Mouse (Mus musculus): ENCODE measurements around the gene Hist1h2bc. TPM values are rescaled to one million over a fixed set of nuclear protein-coding genes. Genes with fewer than 3 reads are reported as not detected.
A peak's percentile ranks its signal among the peaks of the same experiment; 100 is the strongest.
"Not testable (repeated sequence)": the region's sequence is repeated elsewhere in the genome, so short reads cannot be mapped to it uniquely, and the experiment has no call there.

Gene Hist1h2bc
- polyA plus RNA-seq (2012), result 17.5 and 20.6 TPM in 2 replicates

DNA sequence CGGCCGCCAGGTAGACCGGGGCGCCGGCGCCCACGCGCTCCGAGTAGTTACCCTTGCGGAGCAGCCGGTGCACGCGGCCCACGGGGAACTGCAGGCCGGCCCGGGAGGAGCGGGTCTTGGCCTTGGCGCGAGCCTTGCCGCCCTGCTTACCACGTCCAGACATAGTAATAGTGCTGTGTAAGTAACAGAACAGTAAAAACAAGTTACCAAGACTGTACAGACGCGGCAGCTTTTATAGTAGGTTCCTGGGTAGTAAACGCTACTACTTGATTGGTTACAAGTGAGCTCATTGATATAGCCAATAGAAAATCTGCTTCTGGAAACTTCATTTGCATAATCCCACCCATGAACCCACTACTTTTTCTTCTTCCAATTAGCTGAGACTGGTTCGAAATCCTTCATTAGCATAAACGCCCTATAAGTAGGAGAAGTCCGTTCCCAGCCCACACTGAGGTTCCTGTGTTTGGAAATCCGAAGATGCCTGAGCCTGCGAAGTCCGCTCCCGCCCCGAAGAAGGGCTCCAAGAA is at the start of gene Hist1h2bc, which contains the start of gene Hist1h2ac:
Hist1h2bc (plus strand) TSS at position 445 of the 527 bp plus-strand sequence.
Hist1h2ac (minus strand) TSS at position 194 of the 527 bp plus-strand sequence.
- Histone ChIP-seq H3K9me3 (ENCODE audit: control insufficient read depth, low read length) (no peaks in the 10 kb centered on the region), H3K4me3 (replicated peaks) (peak within 1 kb of the TSS; percentile 79), H3K36me3 (ENCODE audit: control insufficient read depth) (peaks cover 7% of the 10 kb centered on the region), H3K4me1 (ENCODE audit: control insufficient read depth) (peaks cover 67% of the 10 kb centered on the region), H3K27me3 (ENCODE audit: control insufficient read depth) (no peaks in the 10 kb centered on the region)
- no peak for TF ChIP-seq GATA1 (IDR thresholded peaks at IDR 0.05; ENCODE audit: low read length)
- TF ChIP-seq TAL1 (IDR thresholded peaks at IDR 0.05; ENCODE audit: low read length), result no peak

DNA sequence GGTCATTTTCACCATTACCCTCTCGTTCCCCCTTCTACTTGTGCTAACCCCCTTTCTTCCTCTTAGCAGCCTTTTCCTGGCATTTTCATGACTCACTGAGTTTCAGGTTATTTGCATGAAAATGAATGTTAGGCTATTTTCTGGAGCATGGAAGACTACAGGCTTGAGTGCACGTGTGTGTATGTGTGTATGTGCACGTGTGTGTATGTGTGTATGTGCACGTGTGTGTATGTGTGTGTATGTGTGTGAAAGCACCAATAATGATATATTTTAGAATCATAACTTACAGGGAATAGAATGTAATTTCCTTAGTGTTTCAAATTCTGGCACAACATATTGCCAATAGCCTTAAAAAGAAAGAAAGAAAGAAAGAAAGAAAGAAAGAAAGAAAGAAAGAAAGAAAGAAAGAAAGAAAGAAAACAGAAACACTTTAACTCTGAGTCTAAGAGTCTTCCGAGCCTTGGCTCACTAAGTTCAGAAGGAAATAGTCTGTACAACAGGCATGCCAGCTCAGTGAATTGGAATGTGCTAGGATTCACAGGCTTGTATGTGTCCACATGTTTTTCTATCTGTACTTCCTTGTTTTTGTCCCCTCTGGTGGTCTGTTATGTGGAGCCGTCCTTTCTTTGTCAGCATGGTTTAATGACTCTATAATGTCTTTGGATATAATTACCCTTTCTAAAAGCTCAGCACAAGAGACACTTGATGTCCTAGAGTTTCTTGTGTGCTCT is 24.2 kb upstream of the Hist1h2bc start:
- H3K9me3 ChIP-seq (ENCODE audit: control insufficient read depth, low read length), result no peaks in the 10 kb centered on the region
- H3K36me3 ChIP-seq (ENCODE audit: control insufficient read depth), result no peaks in the 10 kb centered on the region
- H3K4me3 ChIP-seq (replicated peaks), result no peak overlapping the region
- H3K27me3 ChIP-seq (ENCODE audit: control insufficient read depth), result peaks cover 18% of the 10 kb centered on the region
- TF ChIP-seq TAL1 (IDR thresholded peaks at IDR 0.05; ENCODE audit: low read length), result no peak
- H3K4me1 ChIP-seq (ENCODE audit: control insufficient read depth), result no peaks in the 10 kb centered on the region

DNA sequence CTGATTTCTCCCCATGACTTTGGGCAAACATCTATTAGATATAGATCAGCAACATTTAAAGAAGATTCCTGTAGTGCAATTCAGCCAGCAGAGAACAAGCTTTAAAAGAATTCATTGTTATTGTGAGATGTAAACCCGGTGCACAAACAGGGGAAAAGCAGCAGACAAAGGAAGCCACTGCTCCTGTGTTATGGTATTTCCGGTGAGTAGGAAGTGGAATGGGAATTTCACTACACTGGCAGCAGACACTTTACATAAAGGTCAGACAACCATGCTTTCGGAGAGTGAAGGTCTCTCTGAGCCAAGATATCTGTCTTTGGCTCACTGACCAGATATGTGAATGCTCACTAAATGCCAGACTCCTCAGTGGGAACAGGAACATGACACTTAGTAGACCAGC is 21.5 kb upstream of the Hist1h2bc start:
- H3K4me1 ChIP-seq (ENCODE audit: control insufficient read depth), result no peaks in the 10 kb centered on the region
- no peaks in the 10 kb centered on the region for H3K9me3 ChIP-seq (ENCODE audit: control insufficient read depth, low read length)
- no peaks in the 10 kb centered on the region for H3K36me3 ChIP-seq (ENCODE audit: control insufficient read depth)
- no peak for TF ChIP-seq GATA1 (IDR thresholded peaks at IDR 0.05; ENCODE audit: low read length)
- TF ChIP-seq TAL1 (IDR thresholded peaks at IDR 0.05; ENCODE audit: low read length), result no peak
- H3K4me3 ChIP-seq (replicated peaks), result no peak overlapping the region
- H3K27me3 ChIP-seq (ENCODE audit: control insufficient read depth), result peaks cover 18% of the 10 kb centered on the region

DNA sequence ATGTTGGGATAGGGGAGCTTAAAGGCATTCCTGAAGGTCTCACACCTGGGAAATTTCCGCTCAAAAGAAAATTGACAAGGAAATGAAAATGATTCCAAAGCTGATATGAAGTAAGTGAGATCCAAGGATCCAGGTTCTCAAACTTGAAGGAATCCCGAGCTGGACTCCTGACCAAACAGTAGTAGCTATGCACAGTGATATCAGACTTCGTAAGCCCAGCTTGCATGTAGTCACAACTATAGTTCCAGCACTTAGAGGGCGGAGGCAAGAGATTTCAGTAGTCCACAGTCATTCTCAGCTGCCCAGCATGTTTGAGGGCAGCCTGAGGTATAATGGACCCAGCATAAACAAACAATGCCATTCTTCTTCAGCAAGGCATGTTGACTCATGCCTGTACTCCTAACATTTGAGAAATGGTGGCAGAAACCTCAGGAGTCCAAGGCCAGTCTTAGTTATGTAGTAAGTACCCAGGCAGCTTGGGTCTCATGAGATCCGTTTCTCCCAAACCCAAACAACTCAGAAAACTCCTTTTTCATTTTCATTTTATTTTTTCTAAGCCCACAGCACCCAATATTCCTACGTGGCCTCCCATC is 1.9 kb upstream of the Hist1h2bc start:
- H3K4me3 ChIP-seq (replicated peaks), result peak overlapping the region; percentile 69
- 0 out of 2 replicates have a peak, but pooled peaks cover under 1% of the 10 kb centered on the region for H3K36me3 ChIP-seq (ENCODE audit: control insufficient read depth)
- H3K4me1 ChIP-seq (ENCODE audit: control insufficient read depth), result peaks cover 56% of the 10 kb centered on the region
- H3K9me3 ChIP-seq (ENCODE audit: control insufficient read depth, low read length), result no peaks in the 10 kb centered on the region
- H3K27me3 ChIP-seq (ENCODE audit: control insufficient read depth), result no peaks in the 10 kb centered on the region
- TF ChIP-seq TAL1 (IDR thresholded peaks at IDR 0.05; ENCODE audit: low read length) (no peak), GATA1 (IDR thresholded peaks at IDR 0.05; ENCODE audit: low read length) (no peak)

DNA sequence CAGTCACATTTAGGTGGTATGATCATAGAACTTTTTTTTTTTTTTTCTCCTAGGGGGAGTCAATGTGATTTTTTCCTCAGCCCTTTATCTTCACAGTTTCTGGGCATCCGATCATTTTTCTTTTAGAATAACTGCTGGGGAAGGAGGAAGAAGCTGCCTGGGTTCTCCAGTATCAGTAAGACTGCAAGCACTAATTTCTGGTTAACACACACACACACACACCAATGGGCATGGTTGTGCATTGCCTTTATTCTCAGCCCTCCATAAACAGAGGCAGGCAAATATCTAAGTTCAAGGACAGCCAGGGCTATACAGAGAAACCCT is 1.4 kb upstream of the Hist1h2bc start:
- no peak for TF ChIP-seq GATA1 (IDR thresholded peaks at IDR 0.05; ENCODE audit: low read length)
- TF ChIP-seq TAL1 (IDR thresholded peaks at IDR 0.05; ENCODE audit: low read length), result no peak
- Histone ChIP-seq H3K36me3 (ENCODE audit: control insufficient read depth) (0 out of 2 replicates have a peak, but pooled peaks cover 3% of the 10 kb centered on the region), H3K4me1 (ENCODE audit: control insufficient read depth) (peaks cover 59% of the 10 kb centered on the region), H3K9me3 (ENCODE audit: control insufficient read depth, low read length) (no peaks in the 10 kb centered on the region), H3K27me3 (ENCODE audit: control insufficient read depth) (no peaks in the 10 kb centered on the region), H3K4me3 (replicated peaks) (peak overlapping the region; percentile 69)

DNA sequence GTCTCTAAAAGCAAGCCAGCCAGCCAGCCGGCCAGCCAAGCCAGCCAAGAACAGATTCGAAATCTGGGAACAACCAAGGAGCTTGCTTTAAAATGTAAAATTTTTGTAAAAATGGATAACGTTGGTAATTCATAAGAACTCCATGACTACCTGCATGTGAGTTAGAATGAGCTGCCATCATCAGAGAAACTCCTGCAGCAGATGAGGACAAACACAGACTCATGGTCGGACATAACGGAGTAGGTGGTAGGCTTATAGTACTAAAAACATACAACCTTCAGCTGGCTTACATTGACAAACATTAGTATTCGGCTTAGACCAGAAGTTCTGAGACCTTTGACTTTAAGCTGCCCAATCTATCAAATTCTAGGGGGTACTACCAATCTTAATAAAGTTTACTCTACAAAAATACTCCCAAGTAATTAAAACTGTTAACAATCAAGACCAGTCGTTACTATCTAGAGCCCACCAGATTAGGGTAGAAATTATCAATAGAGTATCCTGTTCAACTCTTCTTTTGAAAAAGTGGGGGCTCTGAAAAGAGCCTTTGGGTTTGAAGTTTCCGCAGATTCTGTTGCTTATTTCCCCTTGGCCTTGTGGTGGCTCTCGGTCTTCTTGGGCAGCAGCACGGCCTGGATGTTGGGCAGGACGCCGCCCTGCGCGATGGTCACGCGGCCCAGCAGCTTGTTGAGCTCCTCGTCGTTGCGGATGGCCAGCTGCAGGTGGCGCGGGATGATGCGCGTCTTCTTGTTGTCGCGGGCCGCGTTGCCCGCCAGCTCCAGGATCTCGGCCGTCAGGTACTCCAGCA is 848 bp upstream of the Hist1h2bc start:
- peaks cover 62% of the 10 kb centered on the region for H3K4me1 ChIP-seq (ENCODE audit: control insufficient read depth)
- peak overlapping the region; percentile 69 for H3K4me3 ChIP-seq (replicated peaks)
- not testable (repeated sequence) for H3K36me3 ChIP-seq (ENCODE audit: control insufficient read depth); H3K27me3 ChIP-seq (ENCODE audit: control insufficient read depth); H3K9me3 ChIP-seq (ENCODE audit: control insufficient read depth, low read length)

DNA sequence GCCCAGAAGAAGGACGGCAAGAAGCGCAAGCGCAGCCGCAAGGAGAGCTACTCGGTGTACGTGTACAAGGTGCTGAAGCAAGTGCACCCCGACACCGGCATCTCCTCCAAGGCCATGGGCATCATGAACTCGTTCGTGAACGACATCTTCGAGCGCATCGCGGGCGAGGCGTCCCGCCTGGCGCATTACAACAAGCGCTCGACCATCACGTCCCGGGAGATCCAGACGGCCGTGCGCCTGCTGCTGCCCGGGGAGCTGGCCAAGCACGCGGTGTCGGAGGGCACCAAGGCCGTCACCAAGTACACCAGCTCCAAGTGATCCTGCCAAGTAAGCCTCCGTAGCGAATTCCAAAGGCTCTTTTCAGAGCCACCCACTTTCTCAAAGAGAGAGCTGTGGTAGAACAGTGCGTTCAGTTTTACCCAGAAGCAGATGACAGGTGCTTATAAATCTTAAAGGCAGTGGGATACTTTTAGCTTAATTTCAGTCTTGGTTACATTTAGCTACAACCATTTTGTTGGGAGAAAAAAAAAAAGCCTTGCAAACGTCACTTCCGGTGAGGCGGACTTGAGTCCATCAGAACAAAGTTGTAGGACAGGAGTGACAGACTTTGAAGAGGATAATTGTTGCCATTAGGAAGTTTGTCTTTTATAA is 421 bp downstream of the Hist1h2bc start:
- H3K4me1 ChIP-seq (ENCODE audit: control insufficient read depth), result peaks cover 71% of the 10 kb centered on the region

DNA sequence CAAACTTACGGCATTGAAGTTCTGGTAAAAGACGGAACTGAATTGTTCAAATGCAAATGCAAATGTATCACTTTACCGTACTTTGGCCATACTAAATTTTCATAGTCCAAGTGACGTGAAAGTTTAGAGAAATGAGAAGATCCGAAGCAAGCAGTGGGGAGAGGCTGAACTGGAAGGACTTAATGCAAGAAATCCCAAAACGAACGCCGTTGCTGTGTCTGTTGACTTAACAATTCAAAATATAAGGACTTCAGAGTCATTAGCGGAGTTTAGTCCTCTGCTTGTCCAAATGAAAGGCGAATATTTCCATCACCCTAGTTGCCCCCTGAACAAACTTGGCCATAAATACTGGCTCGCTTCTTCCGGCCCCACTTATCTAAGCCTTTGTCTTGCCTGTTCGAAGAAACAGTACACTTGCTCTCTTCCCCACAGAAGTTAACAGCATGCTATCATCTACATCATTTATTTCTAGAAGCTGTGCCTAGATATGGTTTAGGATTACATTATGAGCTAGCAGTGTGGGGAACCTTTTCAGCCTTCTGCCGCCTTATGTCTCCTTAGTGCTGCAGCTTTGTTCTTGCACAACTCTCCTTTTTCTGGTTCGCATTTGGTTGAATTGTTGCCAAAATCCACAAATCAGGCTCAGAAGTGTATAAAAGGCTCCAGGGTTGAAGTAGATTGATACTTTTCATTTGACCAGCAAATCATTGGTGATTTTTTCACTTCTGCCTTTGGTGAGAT is 1.3 kb downstream of the Hist1h2bc start:
- H3K4me3 ChIP-seq (replicated peaks), result peak overlapping the region; percentile 79
- H3K4me1 ChIP-seq (ENCODE audit: control insufficient read depth), result peaks cover 68% of the 10 kb centered on the region
- H3K36me3 ChIP-seq (ENCODE audit: control insufficient read depth), result peaks cover 10% of the 10 kb centered on the region
- TF ChIP-seq GATA1 (IDR thresholded peaks at IDR 0.05; ENCODE audit: low read length) (no peak), TAL1 (IDR thresholded peaks at IDR 0.05; ENCODE audit: low read length) (no peak)
- H3K9me3 ChIP-seq (ENCODE audit: control insufficient read depth, low read length), result no peaks in the 10 kb centered on the region
- H3K27me3 ChIP-seq (ENCODE audit: control insufficient read depth), result no peaks in the 10 kb centered on the region

More for the DNA sequence above, 421 bp downstream of the Hist1h2bc start:
- H3K9me3 ChIP-seq (ENCODE audit: control insufficient read depth, low read length); H3K36me3 ChIP-seq (ENCODE audit: control insufficient read depth); H3K27me3 ChIP-seq (ENCODE audit: control insufficient read depth): not testable (repeated sequence)
- peak overlapping the region; percentile 79 for H3K4me3 ChIP-seq (replicated peaks)
